Mouse (Mus musculus) heart, adult 2 months (tissue): ENCODE measurements around the gene Tsg101.

Source experiments
- CTCF ChIP-seq: fragments of 200-600 bp; IDR thresholded peaks from 2 replicates; pipeline ENCODE4 v1.8.1; 2022; ENCODE audit warnings: antibody characterized with exemption, mild to moderate bottlenecking, moderate library complexity
- EP300 ChIP-seq: fragments of 200-500 bp; IDR thresholded peaks from 2 replicates; pipeline ENCODE4 v1.6.1; 2011; ENCODE audit warnings: low read depth, low read length, control low read depth; ENCODE audit not compliant: insufficient read depth
- POLR2A ChIP-seq: fragments of 200-500 bp; IDR thresholded peaks from 2 replicates; pipeline ENCODE4 v1.6.1; 2011; ENCODE audit warnings: mild to moderate bottlenecking, low read depth, low read length, control low read depth; ENCODE audit not compliant: insufficient read depth

- no peak for TF ChIP-seq EP300
- TF ChIP-seq POLR2A = no peak
- TF ChIP-seq CTCF = no peak
Observed at GRCm38 (mm10) chr7:46960991-46961390, 41.2 kb upstream of the Tsg101 start.
